Mouse (Mus musculus): Measurements from ENCODE around the gene Gpr75.

Gene Gpr75

GRCm38 (mm10) chr11:30885171-30885871 lies at the start of gene Gpr75, which contains the start of gene Asb3:
Gene Gpr75 (plus strand): TSS chr11:30885358.
Gene Asb3 (plus strand): TSS chr11:30885416.
- in situ Hi-C loops (cut with MboI; ENCODE audit: unreplicated experiment in 2 of 2) = no loop called here

- in situ Hi-C loops (cut with MboI; ENCODE audit: unreplicated experiment in 2 of 2) = loop anchor here (10.0 to 25.0 kb wide), 2 partner anchors 1626 to 1634 kb away; no protein-coding TSS in a partner anchor
Observed at GRCm38 (mm10) chr11:30838793-30839192, 46.4 kb upstream of the Gpr75 start.

GRCm38 (mm10) chr11:30844355-30844754 lies 40.8 kb upstream of the Gpr75 start:
- in situ Hi-C loops (cut with MboI; ENCODE audit: unreplicated experiment in 2 of 2) = loop anchor here in 1 of 2 experiments (25.0 kb wide), 1 partner anchor 1632 kb away; no protein-coding TSS in a partner anchor

- in situ Hi-C loops (cut with MboI; ENCODE audit: unreplicated experiment in 2 of 2) = no loop called here
Observed at GRCm38 (mm10) chr11:30872425-30872824, 12.7 kb upstream of the Gpr75 start.

GRCm38 (mm10) chr11:30888153-30888552 lies 3.0 kb downstream of the Gpr75 start:
- in situ Hi-C loops (cut with MboI; ENCODE audit: unreplicated experiment in 2 of 2) = no loop called here

- in situ Hi-C loops (cut with MboI; ENCODE audit: unreplicated experiment in 2 of 2) = no loop called here
Observed at GRCm38 (mm10) chr11:30896201-30896600, 11.0 kb downstream of the Gpr75 start.

- in situ Hi-C loops (cut with MboI; ENCODE audit: unreplicated experiment in 2 of 2) = no loop called here
Observed at GRCm38 (mm10) chr11:30899312-30899711, 14.2 kb downstream of the Gpr75 start.

GRCm38 (mm10) chr11:30912311-30912710 lies 27.2 kb downstream of the Gpr75 start:
- in situ Hi-C loops (cut with MboI; ENCODE audit: unreplicated experiment in 2 of 2) = no loop called here

GRCm38 (mm10) chr11:30920641-30921040 lies 35.5 kb downstream of the Gpr75 start:
- in situ Hi-C loops (cut with MboI; ENCODE audit: unreplicated experiment in 2 of 2) = no loop called here

- in situ Hi-C loops (cut with MboI; ENCODE audit: unreplicated experiment in 2 of 2) = no loop called here
Observed at GRCm38 (mm10) chr11:30923283-30923682, 38.1 kb downstream of the Gpr75 start.

- in situ Hi-C loops (cut with MboI; ENCODE audit: unreplicated experiment in 2 of 2) = no loop called here
Observed at GRCm38 (mm10) chr11:30928079-30928478, 42.9 kb downstream of the Gpr75 start.

GRCm38 (mm10) chr11:30928498-30928897 lies 43.3 kb downstream of the Gpr75 start:
- in situ Hi-C loops (cut with MboI; ENCODE audit: unreplicated experiment in 2 of 2) = no loop called here

All from v-Abl transformed pro-B cells (cell line).